Mouse (Mus musculus) ES-CJ7 (cell line): ENCODE data around the gene Fam136a.

Source experiments
- DNase-seq: peaks from one replicate; pipeline ENCODE4 v3.0.0; 2011; ENCODE audit warnings: low read depth, low spot score

Fam136a gene

DNA sequence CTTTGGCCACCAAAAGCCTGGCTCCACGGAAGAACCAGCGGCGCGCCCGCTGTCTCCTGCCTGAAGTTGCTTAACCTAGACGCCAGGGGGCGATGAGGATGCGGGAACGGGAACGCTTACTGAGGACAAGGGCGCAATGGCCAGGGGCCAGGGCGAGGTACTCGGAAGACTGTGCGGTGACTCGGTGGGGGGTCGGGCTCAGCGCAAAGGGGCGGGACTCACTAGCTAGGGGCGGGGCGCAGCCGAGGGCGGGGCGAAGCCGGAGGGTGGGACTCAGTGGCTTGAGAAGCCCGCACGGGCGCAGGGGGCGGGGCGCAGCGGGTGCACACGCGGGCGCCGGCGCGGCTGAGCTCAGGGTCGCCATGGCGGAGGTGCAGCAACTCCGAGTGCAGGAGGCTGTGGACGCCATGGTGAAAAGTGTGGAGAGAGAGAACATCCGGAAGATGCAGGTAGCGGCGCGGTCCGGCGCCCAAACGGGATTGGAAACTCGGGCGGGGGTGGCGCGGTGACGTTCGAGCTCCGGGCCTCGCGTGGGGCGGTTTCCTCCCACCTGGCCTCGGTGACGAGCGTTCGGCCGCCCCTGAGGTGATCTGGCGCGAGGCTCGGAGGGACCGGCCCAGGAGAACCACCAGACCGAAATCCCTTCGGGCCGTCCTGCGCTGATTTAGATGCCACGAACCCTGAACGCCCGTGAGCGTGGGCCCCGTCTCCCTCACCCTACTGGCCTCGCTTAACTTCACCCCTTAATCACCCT lies at the start of gene Fam136a:
Gene Fam136a, plus strand, starts transcription at position 276 of the 754 bp plus-strand sequence.
- peak; percentile 99 for DNase-seq

- DNase-seq: no peak
Measured at GRCm38 (mm10) chr6:86317066-86317465, 48.4 kb upstream of the Fam136a start.

DNA sequence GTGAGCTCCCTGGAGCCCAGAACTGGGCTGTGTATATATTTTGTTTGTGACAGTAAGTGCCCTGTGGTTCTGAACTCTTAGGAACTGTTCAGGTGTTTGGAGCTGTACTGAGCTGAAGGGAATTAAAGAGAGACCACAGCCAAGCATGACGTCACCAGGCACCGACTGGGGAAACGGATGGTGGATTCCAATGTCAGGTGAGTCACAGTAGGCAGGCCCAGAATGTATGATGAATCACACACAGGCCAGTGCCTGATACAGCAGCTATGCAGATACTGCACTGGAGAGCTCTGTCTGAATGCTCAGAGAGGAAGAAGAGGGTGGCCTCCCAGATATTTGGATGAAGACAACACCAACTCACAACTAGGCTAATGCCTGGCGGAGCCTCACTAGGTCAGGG lies 46.6 kb upstream of the Fam136a start:
- no peak for DNase-seq

DNA sequence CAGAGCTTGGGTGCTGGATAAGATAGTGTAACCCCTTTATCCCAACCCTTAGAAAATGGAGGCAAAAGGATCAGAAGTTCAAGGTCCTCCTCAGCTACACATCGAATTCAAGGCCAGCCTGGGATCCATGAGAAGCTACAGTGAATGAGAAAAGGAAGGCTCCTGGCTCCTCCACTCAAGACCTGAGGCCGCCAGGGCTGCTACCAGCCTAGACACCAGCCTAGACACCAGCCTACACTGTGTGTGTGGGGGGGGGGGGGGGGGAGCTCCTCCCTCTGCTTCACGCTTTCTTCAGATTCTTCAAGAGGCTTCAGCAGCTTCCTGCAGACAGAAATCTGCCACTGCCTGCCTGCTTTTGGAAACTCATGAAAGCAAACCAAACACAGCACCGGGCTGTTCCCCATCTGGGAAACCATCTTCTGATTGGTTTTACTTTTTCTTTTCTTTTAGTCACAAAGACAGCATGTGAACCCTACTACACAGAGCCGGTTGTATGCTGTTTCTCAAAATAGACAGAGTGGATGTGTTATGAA lies 43.3 kb upstream of the Fam136a start:
- peak; percentile 38 for DNase-seq

DNA sequence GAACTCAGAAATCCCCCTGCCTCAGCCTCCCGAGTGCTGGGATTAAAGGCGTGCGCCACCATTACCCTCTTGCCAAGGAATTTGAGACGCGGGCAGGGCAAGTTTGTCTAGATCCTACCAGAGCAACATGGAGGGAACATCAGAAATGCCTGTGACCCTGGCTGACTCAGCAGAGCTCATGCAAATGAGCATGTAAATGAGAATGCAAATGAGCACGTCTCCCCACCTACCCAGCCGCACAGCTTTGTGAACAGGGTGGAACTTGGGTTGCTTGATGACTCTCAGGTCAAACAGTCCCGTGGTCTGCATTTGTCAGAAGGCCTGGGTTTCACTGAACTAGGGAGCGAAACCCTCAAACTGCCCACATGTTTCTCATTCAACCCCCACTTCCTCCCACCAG lies 42.5 kb upstream of the Fam136a start:
- DNase-seq: peak; percentile 97

- no peak for DNase-seq
Measured at GRCm38 (mm10) chr6:86324400-86324799, 41.0 kb upstream of the Fam136a start.

DNA sequence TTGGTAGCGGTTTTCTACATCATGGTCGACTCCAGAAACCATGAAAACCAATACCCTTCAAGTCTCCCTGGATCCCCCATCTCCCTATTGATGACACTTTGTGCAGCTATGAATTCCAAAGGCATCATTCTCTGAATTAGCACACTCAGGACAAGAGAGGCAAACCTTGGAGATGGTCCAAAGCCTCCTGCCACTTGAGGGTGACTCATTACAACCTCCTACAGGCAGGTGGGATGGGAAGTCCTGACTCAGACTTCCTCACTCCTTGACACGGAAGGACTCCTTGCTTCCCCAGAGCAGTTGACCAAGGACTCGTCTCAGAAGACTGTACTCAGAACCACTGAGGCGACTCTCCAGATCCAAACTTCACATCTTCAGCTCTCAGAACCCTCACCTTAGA lies 39.8 kb upstream of the Fam136a start:
- no peak for DNase-seq

DNA sequence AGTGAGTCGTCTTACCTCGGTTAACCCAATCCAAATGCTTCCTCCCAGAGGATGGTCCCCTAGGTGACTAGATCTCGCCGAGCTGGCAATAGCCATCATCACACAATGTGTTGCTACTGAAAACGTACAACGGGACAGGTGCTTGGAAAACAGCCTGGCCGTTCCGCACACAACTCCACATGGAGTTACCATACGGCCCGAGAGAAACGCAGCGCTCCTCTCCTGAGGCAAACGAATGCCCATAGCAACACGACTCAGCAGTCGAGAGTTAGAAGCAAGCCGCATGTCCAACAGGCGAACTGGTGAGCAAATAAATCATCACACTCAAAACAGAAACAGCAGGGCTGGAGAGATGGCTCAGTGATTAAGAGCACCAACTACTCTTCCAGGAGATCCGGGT lies 38.6 kb upstream of the Fam136a start:
- no peak for DNase-seq

- no peak for DNase-seq
Measured at GRCm38 (mm10) chr6:86328369-86328768, 37.1 kb upstream of the Fam136a start.

DNA sequence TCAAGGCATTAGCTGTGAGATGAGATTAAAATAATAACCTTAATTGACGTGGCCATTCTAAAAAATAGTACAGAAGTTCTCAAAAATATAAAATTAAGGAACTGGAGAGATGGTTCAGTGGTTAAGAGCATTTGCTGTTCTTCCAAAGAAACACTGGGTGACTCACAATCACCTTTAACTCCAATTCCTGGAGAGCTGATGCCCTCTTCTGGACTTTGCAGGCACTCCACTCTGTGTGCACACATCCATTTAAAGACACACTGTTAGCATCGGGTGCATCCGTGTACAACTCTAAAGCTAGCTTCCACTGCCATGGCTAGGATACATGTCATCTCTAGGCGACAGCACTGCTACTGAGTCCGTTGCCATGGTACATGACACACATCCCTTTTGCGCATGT lies 35.5 kb upstream of the Fam136a start:
- peak; percentile 83 for DNase-seq

DNA sequence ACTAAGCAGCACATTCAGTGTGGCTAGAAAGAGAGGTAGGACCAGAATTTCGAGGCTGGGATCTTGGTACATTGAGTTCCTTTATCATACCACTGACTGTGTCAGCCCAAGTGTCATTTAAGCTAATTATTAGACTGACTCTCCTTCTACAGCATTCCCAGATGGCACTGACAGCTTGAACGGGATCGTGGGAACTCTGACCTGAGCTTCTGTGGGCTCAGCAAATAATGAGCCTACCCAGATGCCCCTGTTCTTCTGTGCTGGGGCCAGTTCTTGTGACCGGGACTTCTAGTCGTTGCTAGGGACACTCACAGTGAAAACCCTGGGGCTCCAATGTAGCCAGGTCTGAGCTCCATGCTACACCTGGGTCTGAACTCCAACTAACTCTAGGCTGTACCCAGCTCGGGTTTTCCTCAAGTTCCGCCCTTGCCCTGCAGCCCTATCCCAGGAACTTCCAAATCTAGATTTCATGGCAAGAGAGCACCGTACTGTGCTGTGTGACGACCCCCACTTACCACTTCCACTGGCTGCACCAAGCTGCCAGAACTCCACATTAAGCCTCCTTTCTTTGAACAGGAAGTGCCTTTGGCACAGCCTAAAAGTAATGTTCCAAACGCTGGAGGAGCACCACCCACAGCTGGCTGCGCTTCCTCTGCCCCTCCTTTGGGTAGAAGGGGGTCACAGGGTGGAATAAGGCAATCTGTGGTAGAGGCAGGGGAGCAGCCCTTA lies 30.2 kb upstream of the Fam136a start:
- no peak for DNase-seq

GRCm38 (mm10) chr6:86335860-86336259 lies 29.6 kb upstream of the Fam136a start:
- no peak for DNase-seq

DNA sequence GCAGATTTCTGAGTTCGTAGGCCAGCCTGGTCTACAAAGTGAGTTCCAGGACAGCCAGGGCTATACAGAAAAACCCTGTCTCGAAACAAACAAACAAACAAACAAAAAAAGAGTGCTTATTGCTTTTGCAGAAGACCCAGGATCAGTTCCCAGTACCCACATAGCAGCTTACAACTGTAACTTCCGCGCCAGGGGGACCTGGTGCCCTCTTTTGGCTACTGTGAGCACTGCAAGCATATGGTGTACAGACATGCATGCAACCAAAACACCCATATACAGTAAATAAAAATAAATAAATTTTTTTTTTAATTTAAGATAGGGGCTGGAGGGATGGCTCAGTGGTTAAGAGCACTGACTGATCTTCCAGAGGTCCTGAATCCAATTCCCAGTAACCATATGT lies 29.1 kb upstream of the Fam136a start:
- peak; percentile 48 for DNase-seq

DNA sequence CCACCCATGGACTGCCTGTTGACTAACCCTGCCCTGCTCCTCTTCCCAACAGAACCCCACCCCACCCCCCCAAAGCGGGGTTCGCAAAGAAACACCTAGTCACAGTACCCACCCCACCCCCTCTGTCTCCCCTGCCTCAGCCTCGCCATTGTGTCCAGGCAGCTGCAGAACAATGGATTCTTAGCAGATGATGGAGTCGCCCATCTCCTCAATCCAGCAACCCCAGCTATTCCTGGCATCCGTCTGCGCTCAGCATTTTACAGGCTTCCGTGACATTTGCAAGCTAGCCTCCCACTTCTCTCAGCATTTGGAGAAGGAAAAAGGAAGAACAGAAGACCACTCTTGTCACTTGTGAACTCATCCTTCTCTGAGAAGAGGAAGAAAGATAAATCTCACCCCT lies 21.8 kb upstream of the Fam136a start:
- peak; percentile 76 for DNase-seq

DNA sequence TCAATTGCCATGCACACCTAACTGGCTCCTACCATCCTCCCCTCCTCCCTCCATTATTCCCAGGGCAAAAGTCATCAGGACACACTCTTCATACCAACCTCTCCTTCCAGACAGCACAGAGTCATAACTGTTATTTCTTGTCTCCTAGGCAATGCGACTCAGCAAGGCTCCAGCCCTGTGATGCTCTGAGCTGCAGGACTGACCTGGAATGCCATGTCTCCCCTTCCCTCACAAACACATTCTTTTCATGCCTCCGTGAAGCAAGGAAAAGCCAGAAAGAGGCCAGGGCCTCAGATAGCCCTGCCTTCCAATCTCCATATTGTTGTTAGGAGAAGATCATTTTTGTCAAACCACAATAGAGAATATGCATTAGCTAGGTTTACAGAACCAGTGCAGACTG lies 19.4 kb upstream of the Fam136a start:
- no peak for DNase-seq

- peak; percentile 49 for DNase-seq
Measured at GRCm38 (mm10) chr6:86349257-86349656, 16.2 kb upstream of the Fam136a start.

DNA sequence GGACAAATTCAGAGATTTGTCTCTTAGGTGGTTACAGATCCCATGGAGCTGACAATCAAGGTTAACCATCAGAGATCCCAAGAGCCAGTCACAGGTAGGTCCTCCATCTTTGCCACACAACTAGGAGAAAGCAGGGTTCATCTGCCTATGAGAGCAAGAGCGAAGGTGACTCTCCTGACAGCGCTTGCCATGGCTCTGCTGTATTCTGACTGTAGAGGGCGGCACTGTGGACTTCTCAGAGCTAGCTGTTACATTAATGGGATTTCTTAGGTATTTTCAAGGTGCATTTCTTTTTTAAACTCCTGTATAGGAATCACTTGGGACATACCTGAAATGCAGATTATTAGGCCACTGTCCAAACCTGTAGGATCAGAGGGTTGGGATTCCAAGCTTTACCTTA lies 10.5 kb upstream of the Fam136a start:
- no peak for DNase-seq

DNA sequence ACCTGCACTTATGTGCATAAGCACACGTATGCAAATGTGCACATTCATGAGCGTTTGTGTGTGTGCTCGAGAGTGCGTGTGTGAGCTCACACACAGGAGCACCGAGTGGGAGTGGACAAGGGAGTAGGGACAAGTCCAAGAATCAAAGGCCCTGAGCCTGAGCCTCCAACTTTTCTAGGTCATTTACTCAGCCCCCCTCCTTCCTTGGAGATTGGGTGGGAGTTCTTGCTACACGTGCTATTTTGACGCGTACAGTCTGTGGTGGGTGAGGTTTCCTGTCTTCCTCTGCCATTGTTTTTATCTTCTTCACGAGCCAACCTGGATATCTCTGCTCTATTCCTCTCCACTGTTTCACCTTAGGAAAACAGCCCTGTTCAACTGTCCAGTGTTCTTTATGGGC lies 8.5 kb upstream of the Fam136a start:
- no peak for DNase-seq

DNA sequence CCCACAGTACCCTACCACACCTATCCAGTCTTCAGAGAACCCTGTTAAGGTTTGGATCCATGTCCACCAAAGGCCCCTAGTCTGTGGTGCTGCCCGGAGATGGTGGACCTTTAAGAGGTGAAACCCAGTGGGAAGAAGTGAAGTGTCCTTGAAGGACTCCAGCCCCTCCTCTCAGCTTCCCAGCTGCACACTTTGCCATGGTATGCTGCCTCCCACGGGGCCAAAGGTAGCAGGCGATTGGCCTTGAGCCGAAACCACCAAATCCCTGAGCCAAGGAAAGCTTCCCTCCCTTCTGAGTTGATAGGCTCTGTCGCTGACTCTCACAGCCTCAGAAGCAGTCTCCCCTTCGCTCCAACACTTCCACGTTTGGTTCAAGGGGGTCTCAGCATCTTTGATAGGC lies 4.8 kb upstream of the Fam136a start:
- DNase-seq: no peak

DNA sequence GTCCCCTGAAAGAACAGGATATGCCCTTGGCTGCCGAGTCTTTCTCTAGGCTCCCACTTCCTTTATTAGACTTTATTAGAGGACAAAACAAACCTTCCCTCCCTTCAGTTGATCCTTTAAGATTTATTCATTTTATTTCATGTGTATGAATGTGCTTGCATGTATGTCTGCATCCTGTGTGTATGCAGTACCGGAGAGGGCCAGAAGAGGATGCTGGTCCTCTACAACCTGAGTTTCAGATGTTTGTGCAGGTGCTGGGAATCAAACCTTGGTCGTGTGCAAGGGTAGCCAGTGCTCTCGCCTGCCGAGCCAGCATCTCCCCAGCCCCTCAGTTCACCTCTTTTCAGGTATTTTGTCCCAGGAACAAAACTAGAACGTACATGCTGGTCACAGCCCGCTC lies 4.1 kb upstream of the Fam136a start:
- DNase-seq: peak; percentile 48

DNA sequence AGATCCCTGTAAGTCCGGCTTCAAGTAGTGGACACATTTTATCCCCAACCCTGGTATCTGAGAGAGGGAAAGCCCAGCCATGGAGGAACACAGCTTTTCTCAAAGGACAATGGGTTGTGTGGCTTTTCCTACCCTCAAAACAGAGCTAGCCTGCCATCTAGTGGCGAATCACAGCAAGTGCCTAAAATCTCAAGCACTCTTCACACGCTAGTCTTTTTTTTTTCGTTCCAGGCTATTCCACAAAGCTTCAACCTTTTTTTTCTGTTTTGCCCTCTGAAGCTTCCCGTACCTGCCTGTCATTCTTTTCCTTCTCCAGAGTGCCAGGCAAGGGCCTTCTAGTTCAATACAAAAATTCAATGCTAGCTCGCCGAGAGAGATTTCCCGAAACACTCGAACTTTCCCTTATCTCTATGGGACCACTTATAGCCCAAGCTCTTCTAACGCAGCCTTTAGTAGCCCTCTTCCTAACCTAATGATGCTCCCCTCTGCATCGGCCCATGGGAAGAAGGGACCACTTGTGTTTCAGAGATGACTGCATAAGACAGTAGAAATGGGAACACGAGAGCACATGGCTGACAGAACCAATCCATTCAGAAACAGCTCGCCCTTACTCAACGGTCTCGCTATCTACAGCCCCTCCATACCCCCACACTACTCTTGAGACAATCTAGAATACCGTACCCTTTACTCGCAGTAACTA lies 854 bp upstream of the Fam136a start:
- peak; percentile 91 for DNase-seq

GRCm38 (mm10) chr6:86366125-86366852 lies 843 bp downstream of the Fam136a start:
- peak; percentile 31 for DNase-seq
